Mouse (Mus musculus) bone marrow macrophage, adult 2 months (primary cell): ENCODE data around the gene Lrrc4. TPM values are rescaled to one million over a fixed set of nuclear protein-coding genes. Genes with fewer than 3 reads are reported as not detected.

Experiments used
- H3K27ac ChIP-seq: 2 replicates; pipeline ENCODE4 v1.5.1; 2012; ENCODE audit warnings: low read depth, low read length; ENCODE audit not compliant: insufficient read depth
- H3K4me1 ChIP-seq: 2 replicates; pipeline ENCODE4 v1.6.1; 2012; ENCODE audit warnings: low read length; ENCODE audit not compliant: control insufficient read depth, insufficient read depth
- H3K4me3 ChIP-seq: 2 replicates; pipeline ENCODE4 v1.5.1; 2012; ENCODE audit warnings: mild to moderate bottlenecking, low read length, moderate library complexity; ENCODE audit not compliant: insufficient read depth
- CTCF ChIP-seq: IDR thresholded peaks from 2 replicates; pipeline ENCODE4 v1.5.1; 2012; ENCODE audit warnings: low read depth, mild to moderate bottlenecking, low read length, moderate library complexity
- POLR2A ChIP-seq: IDR thresholded peaks from 2 replicates; pipeline ENCODE4 v1.6.1; 2012; ENCODE audit warnings: mild to moderate bottlenecking, low read depth, low read length, borderline replicate concordance
- polyA plus RNA-seq: library from polyadenylated mRNA; stranded (reverse); fragments of >200 nt; gene quantifications from 2 replicates; pipeline ENCODE4 v1.2.4, GENCODE M21; 2012; ENCODE audit not compliant: missing spikeins, insufficient read depth, insufficient read length

Lrrc4 gene
- polyA plus RNA-seq, 1 experiment = 0.15 TPM

GRCm38 (mm10) chr6:28817039-28817438 lies 14.5 kb downstream of the Lrrc4 start:
- peaks cover 26% of the 10 kb centered on the region for H3K4me1 ChIP-seq
- H3K4me3 ChIP-seq = no peak overlapping the region
- no peak for TF ChIP-seq POLR2A
- H3K27ac ChIP-seq = no peak overlapping the region

- Histone ChIP-seq H3K27ac (no peak overlapping the region), H3K4me3 (no peak overlapping the region), H3K4me1 (peaks cover 13% of the 10 kb centered on the region)
- no peak for TF ChIP-seq CTCF
- no peak for TF ChIP-seq POLR2A
Measured at GRCm38 (mm10) chr6:28814895-28815294, 16.7 kb downstream of the Lrrc4 start.

- no peak overlapping the region for H3K4me3 ChIP-seq
- TF ChIP-seq CTCF = no peak
- TF ChIP-seq POLR2A = no peak
- no peak overlapping the region for H3K27ac ChIP-seq
- peaks cover 9% of the 10 kb centered on the region for H3K4me1 ChIP-seq
Measured at GRCm38 (mm10) chr6:28813057-28813456, 18.5 kb downstream of the Lrrc4 start.

GRCm38 (mm10) chr6:28804751-28805150 lies 26.8 kb downstream of the Lrrc4 start:
- TF ChIP-seq CTCF = no peak
- no peak for TF ChIP-seq POLR2A
- peaks cover 17% of the 10 kb centered on the region for H3K4me1 ChIP-seq
- H3K4me3 ChIP-seq = no peak overlapping the region
- no peak overlapping the region for H3K27ac ChIP-seq

GRCm38 (mm10) chr6:28803678-28804279 lies 27.8 kb downstream of the Lrrc4 start:
- H3K4me3 ChIP-seq = no peak overlapping the region
- TF ChIP-seq CTCF (no peak), POLR2A (no peak)
- peaks cover 17% of the 10 kb centered on the region for H3K4me1 ChIP-seq
- no peak overlapping the region for H3K27ac ChIP-seq

GRCm38 (mm10) chr6:28800976-28801375 lies 30.6 kb downstream of the Lrrc4 start:
- Histone ChIP-seq H3K4me1 (peaks cover 5% of the 10 kb centered on the region), H3K4me3 (no peak overlapping the region), H3K27ac (no peak overlapping the region)
- TF ChIP-seq CTCF (no peak), POLR2A (no peak)

- peaks cover 4% of the 10 kb centered on the region for H3K4me1 ChIP-seq
- H3K27ac ChIP-seq = no peak overlapping the region
- TF ChIP-seq CTCF = no peak
- TF ChIP-seq POLR2A = no peak
- H3K4me3 ChIP-seq = no peak overlapping the region
Measured at GRCm38 (mm10) chr6:28799818-28800217, 31.7 kb downstream of the Lrrc4 start.

- H3K4me3 ChIP-seq = no peak overlapping the region
- no peak overlapping the region for H3K27ac ChIP-seq
- TF ChIP-seq CTCF (no peak), POLR2A (no peak)
- no peaks in the 10 kb centered on the region for H3K4me1 ChIP-seq
Measured at GRCm38 (mm10) chr6:28795792-28796515, 35.6 kb downstream of the Lrrc4 start.

GRCm38 (mm10) chr6:28795380-28795779 lies 36.2 kb downstream of the Lrrc4 start:
- H3K4me3 ChIP-seq = no peak overlapping the region
- H3K4me1 ChIP-seq = no peaks in the 10 kb centered on the region
- TF ChIP-seq POLR2A = no peak
- TF ChIP-seq CTCF = no peak
- H3K27ac ChIP-seq = no peak overlapping the region

- no peaks in the 10 kb centered on the region for H3K4me1 ChIP-seq
- TF ChIP-seq CTCF = no peak
- no peak for TF ChIP-seq POLR2A
- no peak overlapping the region for H3K4me3 ChIP-seq
- no peak overlapping the region for H3K27ac ChIP-seq
Measured at GRCm38 (mm10) chr6:28791809-28792208, 39.7 kb downstream of the Lrrc4 start.

- no peak for TF ChIP-seq POLR2A
- no peak for TF ChIP-seq CTCF
Measured at GRCm38 (mm10) chr6:28791183-28791582, 40.4 kb downstream of the Lrrc4 start.

More at GRCm38 (mm10) chr6:28791183-28791582, 40.4 kb downstream of the Lrrc4 start:
- Histone ChIP-seq H3K27ac (no peak overlapping the region), H3K4me3 (no peak overlapping the region), H3K4me1 (no peaks in the 10 kb centered on the region)
